Mouse (Mus musculus) 416B (cell line): ENCODE results near the gene Usp54.

Experiments
- DNase-seq: peaks from one replicate; pipeline ENCODE4 v3.0.0; 2011; ENCODE audit warnings: low read depth

Usp54 gene

DNA sequence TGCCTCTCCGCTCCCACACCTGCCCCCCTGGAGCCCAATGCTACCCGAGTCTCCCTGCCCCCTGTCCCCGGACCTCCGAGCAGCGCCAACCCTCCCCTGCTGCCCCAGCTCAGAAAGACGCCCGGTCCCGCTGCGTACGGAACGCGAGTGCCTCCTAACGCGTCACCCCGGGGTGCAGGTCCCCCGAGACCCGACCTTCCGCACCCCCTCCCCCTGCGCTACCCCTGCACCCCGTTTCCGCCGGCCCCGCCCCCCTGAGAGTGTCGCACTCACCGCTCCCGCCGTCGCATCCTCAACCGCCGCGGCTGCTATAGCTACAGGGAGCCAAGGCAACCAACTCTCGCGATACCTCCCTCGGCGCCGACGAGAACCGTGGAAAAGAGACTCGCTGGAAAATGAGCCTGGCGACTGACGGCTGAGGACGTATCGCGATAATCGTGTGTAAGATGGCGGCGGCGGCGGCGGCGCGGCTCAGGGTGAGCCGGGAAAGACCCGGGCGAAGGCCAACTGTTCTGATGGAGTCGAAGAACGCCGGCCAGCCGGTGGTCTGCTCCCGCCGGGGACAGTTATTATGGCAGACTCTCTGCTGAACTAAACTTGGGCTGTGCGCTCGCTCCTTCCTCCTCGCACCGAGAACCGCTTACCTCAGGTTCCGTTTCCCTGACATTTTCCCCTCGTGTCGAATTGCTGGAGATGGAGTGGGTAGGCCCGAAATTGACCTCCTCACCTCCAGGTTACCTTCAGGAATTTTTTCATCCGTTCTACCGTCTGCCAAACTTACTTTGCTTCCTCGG lies at the start of gene Usp54:
Gene Usp54 (minus strand): TSS at position 420 of the 794 bp plus-strand sequence.
- peak; percentile 99 for DNase-seq

DNA sequence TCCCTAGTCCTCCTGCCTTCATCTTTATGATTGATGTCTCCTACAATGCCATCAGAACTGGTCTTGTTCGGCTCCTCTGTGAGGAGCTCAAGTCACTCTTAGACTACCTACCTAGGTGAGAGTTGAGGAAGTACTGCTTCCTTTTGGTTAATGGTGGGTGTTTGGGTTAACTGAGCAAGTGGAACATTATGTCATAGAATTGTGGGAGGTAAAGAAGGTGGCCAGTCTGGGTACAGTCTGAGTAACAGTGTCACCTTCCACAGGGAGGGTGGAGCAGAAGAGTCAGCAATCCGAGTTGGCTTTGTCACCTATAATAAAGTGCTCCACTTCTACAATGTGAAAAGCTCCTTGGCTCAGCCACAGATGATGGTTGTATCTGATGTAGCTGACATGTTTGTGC lies 48.1 kb upstream of the Usp54 start:
- no peak for DNase-seq

DNA sequence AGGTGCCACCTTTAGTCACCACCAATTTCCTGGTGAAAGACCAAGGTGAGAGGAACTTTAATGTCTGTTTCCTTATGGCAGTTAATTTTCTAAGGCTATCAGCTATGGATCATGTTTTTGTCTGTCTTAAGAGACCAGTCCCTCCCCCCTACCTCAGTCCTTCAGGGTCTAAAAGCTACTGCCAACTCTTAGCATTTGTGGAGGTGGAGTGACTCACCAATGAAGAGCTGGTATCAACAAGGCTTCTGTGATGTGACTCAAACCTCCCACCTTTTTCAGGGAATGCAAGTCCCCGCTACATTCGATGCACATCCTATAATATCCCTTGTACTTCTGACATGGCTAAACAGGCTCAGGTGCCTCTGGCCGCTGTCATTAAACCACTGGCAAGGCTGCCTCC lies 45.7 kb upstream of the Usp54 start:
- DNase-seq, result no peak

DNA sequence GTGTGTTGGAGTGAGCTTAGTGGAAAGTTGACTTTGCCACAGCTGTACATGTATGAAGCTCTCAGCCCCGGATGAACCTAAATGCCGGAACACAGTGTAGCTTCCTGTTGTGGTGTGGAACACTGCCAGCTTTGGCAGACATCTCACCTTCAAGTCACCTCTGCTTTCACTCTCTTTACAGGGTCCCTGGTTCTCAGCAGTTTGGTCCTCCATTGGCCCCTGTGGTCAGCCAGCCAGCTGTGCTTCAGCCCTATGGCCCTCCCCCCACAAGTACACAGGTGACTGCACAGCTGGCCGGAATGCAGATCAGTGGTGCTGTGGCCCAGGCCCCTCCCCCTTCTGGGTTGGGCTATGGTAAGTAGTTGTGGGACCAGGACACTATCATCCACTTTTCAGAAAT lies 41.6 kb upstream of the Usp54 start:
- DNase-seq, result peak; percentile 82

DNA sequence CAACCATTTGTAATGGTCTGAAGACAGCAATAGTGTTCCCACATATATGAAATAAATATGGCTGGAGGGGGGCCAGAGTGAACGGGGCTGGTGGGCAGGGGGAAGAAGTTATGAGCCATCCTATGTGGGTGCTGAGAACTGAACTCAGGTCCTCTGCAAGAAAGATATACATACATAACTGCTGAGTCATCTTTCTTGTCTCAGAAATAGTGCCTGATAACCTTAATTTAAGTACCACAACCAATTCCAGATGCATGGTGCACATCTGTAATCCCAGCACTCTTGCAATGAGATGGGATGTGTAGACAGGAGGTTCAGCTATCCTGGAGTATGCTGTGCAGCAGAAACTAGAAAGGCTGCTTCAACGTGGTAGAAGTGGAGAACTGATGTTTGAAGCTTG lies 40.9 kb upstream of the Usp54 start:
- no peak for DNase-seq

DNA sequence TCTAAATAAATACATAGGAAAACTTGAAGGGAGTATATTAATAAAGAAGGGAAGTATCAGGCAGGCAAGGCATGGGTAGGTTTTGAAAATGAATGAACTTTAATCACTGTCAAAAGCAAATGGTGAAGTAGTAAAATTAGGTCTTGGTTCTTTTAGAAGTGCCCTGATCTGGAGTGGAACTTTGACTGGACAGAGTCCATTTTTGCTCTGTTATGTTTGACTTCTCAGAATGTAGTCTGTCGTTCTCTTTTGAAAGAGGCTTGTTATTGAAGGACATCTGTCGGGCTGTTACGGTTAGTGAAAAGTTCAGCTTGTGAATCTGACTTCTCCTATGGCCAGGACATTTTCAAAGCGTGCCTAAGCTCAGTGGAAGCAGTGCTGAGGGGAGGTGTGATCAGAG lies 37.0 kb upstream of the Usp54 start:
- DNase-seq, result no peak

DNA sequence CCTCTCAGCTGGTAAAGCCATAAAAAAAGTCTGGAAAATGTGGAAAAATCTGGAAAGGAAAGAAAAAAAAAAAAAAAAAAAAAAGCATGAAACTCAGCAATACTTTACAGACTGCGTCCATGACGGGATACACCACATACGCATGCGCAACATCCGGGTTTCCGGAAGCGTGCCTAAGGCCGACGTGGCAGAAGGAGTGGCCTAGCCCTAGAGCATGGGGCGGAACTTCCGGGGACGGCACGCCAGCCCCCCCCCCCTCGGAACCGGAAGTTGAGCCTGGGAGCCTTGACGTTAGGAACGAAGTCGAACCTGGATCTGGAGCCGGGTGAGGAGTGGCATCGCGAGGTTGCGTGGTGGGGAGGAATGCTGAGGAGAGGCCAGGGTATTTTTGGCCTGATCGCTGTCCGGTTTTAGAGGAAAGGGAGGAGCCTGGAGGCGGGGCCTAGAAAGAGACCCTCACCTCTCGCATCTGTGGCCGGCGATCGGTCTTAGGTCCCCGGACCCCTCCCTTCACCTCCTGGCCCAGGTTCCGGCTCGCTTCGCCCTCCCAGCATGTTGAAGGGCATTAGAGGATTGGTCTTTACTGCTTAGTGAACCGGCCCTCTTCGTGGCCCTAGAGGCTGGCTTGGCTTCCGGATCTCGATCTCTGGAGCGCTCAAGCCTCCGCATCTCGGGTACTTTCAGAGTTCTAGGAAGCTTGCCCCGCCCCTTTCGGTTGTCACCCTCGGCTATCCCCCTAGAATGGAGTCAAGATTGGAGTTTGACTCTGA lies 33.4 kb upstream of the Usp54 start, which contains the start of gene Sec24c:
Gene Sec24c (plus strand): TSS at position 245 of the 770 bp plus-strand sequence.
- peak; percentile 99 for DNase-seq

DNA sequence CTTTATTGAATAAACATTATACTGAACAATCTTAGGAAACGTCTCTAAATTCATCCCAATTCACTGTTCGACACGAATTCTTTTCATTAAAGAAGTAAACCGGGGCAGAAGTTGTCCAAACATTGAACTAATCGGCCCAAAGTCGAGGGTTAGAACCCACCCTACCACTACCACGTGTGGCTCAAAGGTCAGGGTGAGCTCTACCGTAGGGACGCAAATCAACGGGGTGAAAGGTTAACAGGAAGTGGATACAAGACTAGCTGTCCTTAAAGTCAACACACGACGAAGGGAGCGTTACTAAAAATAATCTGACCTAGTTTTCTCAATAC lies 32.8 kb upstream of the Usp54 start:
- DNase-seq, result no peak

DNA sequence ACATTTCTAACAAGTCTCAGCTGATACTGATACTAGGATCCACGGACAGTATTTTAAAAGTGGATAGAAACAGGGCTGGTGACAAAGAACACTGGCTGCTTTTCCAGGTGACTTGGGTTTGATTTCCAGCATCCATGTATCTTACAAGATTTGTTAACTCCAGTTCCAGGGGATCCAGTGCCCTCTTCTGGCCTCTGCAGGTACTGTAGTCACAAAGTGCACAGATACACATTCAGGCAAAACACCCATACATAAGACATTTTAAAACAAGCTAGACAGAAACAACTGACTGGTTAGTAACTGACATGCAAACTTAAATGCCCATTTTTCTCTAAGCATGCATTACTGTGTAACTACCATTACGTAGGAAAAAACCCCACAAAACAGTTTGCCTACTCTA lies 32.1 kb upstream of the Usp54 start:
- peak; percentile 81 for DNase-seq

DNA sequence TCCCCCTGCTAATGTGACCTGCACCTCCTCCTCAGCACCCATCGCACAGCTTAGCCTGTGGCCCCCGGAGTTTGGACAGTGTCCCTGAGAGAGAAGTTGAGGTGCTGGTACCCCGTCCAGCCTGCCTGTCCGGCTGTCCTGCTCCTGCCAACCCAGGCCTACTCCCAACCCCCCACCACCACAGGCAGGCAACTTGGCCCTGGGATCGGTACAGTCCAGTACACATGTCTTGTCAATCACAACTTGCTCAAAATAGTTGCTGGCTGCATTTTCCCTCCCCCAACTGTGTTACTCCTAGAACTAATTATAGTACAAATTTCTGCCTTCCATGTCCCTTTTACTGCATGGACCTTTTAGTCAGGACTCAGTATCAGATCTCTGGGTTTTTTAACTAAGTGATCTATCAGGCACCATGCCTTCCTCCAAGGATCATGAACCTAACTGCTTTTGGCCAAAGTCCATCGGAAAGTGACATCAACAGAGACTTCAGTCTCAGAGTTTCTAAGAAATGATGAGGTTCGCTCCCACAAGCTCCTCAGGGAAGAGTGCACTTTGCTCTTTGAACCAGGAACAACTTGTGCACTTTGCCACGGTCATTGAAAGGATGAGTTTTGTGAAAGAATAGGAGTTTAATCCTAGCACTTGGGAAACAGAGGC lies 27.4 kb upstream of the Usp54 start, which contains the start of gene Synpo2l:
Gene Synpo2l (minus strand): TSS at position 201 of the 657 bp plus-strand sequence.
- DNase-seq, result no peak

DNA sequence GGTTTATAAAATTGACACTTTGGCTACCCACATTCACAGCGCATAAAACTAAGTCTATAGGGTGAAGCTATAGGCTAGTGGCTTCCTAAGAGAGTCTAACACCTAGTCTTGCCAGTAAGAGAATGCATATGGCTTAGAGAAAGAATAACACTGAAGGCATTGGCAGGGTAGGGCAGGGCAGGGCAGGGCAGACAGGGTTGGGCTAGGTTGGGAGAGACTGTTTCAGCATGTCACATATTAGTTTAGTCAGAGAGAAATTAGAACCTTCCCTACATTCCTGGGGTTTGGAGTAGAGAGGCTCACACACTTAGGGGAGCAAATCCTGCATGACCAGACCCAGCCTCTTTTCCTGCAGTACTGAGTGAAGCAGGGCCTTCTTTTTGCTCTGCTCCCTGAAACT lies 26.6 kb upstream of the Usp54 start:
- no peak for DNase-seq

DNA sequence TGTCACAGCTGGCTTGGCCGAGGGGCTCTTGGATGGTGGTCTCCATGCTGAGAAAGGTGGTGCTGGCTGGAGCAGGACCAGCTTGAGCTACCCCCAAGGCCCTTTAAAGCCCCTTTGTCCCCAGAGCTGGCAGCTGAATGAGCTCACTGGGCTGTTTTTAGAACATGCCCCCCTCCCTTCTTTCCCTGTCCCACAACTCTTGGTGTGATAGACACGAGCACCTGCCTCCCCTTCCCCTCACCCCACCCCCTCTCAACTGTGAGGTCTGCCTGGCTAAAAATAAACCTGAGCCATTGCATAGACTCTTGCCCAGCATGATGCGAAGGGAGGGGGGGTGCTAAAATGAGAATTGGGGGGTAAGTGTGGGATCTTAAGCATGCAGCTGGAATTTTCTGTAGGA lies 23.6 kb upstream of the Usp54 start:
- no peak for DNase-seq

DNA sequence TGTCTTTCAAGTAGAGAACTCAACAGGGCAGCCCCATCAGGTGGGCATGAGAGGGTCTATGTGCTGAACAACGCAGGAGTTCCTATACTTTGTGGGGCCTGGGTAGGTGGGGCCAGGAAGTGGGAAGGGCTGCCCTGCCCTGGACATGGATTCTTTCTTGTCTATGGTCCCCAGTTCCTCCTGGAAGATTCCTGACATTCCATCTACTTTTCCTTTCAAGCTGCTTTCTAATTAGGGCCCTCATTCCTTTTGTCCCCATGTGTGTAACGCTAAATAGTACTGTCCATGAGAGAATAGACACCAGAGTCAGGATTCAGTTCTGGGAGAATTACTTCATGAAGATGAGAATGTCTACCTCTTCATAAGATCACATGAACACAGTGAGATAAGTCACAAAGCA lies 22.7 kb upstream of the Usp54 start:
- no peak for DNase-seq

DNA sequence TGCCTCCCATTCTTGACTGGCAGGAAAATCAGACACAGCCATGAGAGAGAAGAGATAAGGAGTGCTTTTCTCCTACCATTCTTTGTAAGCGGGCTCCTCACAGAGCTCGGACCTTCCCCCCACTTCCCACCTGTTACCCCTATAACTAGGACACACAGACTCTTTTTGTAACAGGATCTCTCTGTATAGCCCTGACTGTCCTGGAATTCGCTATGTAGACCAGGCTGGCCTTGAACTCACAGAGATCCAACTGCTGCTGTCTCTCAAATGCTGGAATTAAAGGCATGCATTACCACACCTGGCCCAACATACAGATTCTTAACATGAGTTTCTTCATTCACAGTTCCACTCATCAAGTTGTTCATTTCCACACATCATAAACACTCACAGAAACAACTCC lies 21.9 kb upstream of the Usp54 start:
- DNase-seq, result no peak

DNA sequence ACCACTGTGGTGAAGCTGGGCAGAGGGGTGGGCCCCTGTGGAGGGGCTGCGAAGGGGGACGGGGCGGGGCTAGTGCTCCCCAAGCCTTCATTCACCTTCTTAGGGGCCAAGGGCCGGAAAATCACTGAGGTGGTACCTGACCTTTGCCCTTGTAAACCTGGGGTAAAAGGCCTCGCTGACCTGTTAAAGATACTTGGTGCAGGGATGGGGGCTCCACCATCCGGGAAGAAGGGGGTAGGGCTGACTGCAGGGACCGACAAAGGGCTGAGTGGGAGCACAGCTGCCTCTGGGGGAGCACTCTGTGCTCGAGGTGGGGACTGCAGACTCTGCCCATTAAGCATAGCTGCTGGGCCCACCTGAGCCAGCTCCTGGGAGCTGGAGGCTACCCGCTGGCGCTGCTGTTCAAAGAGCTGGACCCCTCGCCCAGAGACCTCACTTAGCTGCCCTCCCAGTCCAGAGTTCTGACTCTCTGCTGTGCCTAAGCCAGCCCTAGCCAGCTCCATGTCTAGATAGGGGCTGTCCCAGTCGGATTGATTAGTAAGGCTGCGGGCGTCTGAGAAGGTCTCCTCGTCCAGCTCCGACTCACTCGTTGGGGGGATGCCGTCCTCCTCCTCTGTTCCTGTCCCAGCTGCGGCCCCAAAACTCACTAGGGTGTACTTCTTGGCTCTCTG lies 20.9 kb upstream of the Usp54 start:
- DNase-seq, result no peak

DNA sequence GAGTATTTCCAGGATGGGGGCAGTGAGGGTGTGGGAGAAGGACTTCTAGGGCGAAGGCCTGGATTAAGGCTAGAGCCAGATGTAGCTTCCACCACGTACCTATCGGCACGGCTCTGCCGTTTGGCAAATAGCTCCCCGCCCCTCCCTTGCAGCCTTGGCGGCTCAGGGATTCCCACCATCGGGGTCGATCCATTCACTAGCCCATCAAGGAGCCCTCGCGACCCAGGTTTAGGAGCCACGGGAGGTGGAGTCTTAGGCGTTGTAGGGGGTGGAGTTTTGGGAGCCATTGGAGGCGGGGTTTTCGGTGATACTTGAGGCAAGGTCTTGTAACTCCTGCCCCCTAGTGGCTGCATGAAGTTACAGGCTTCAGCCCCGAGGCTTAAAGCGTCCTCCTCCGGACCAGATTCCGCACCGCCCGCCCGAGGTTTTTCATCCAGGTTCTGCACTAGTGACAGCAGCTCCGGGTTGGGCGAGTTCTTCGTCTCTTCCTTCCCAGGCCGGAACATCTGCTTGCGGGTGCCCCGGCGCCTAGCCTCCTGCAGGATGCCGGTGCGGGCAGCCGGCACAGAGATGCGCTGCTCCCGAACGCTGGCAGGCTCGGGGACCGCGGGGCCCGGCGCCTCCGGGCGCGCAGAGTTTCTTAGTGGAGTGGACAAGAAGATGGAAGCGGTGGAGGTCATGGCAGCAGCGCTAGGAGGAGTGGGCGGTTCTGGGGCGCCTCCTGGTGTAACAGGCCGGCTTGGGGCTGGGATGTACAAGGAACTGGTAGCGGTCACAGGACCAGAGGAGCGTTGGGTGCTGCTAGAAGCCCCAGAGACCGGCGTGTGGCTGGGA lies 20.2 kb upstream of the Usp54 start:
- DNase-seq, result peak; percentile 96

DNA sequence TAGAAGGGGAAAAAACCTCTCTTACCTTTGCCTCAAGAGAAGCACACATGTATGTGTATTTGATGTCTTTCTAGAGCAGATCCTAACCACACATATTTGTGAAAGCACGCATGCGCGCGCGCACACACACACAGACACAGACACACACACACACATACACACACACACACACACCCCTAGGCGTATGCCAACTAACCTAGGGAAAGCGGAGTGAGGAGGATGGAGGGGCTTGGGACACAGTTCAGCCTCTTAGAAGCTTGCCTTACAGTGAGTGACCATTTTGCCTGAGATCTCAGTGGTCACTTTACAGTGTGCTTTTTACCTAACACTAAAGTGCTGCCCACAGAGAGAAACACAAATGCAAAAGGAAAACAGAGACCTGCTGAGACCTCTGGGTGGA lies 18.8 kb upstream of the Usp54 start:
- no peak for DNase-seq

DNA sequence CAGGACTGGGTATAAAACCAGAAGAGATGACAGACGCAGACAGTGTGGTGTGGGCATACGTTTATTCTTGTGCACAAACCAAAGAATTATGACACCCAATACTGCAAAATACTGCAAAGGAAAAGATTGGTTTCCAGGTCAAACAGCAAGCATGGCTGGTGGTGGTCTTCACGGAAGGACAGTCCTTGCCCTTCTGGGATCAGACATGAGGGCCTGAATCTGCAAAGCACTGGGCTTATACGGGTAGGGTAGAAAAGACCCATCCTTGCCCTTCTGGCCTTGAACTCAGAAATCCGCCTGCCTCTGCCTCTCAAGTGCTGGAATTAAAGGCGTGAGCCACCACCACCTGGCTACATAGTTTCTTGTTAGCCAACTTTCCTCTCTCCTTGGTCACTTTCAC lies 18.0 kb upstream of the Usp54 start:
- no peak for DNase-seq

DNA sequence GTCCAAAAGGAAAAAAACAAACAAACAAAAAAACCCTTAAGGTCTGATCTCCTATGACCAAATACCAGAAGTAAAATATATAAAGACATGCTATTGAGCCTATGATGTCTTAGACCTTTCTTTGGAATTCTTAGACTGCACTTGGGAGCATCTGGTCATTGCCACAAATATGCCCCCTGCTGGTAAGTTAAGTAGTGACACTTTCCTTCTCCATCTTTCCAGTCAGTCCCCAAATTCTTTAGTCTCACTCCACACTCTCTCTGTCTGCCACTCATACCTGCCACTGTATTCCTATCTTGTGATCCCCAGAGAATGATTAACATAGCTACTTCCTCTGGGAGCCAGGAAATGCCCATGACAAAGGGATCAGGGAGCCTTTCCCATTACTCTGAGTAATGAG lies 17.5 kb upstream of the Usp54 start:
- peak; percentile 69 for DNase-seq

DNA sequence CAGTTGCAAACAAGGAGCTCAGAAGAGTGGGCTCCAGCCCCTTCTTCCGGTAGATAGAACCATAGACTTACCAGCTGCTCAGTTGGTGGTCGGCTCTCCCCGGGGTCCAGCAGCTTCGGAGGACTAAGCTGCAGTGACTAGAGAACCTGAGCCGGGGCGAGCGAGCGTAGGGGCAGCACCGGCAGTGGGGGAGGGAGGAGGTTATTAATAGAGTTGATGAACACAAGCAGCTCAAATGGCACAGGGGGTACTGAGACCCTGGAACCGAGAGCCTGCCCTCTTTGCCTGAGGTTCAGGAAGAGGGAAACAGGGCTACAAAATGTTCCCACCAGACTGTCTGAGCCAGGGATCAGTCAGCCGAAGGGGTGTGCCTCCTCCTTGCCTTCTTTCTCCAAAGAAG lies 15.5 kb upstream of the Usp54 start, which contains the start of gene Myoz1:
Gene Myoz1 (minus strand): TSS at position 180 of the 400 bp plus-strand sequence.
- DNase-seq, result no peak

DNA sequence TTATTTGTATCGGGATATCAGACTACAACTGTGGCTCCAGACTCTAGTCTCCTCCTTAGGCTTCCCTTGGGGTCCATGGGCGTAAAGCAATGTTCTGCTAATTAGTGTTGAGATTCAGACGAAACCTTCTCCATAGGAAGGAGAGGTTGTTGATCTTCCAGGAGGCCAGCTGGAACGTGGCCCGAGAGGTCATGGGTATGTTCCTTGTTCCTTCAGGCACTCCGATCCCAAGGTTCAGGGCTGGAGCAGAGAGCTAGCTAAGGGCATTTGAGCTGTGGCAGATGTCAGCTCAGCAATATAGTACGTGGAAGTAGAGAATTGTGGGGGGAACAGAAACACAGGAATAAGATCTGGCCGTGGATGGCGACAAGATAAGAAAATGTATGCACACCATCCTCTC lies 14.9 kb upstream of the Usp54 start:
- no peak for DNase-seq
